Mouse (Mus musculus) neural tube, embryonic 14.5 days (tissue): ENCODE data around the gene Thrb. TPM values are rescaled to one million over a fixed set of nuclear protein-coding genes. Genes with fewer than 3 reads are reported as not detected.

ENCODE experiments used
- ATAC-seq: fragments of 200-750 bp; cut with Nextera tagmentation; 2 replicates; pipeline ENCODE4 v1.8.0; 2017; ENCODE audit warnings: low read depth, mild to moderate bottlenecking, moderate TSS enrichment, moderate library complexity
- H3K27ac ChIP-seq: fragments of 300-500 bp; sonication (generic); 2 replicates; pipeline ENCODE4 v1.5.1; 2014; ENCODE audit warnings: low read depth, mild to moderate bottlenecking, control low read depth, low read length, moderate library complexity, mixed read lengths
- H3K27me3 ChIP-seq: fragments of 300-500 bp; sonication (generic); 2 replicates; pipeline ENCODE4 v1.6.1; 2014; ENCODE audit warnings: low read length; ENCODE audit not compliant: control insufficient read depth, insufficient read depth
- H3K36me3 ChIP-seq: fragments of 300-500 bp; sonication (generic); 2 replicates; pipeline ENCODE4 v1.6.1; 2014; ENCODE audit warnings: low read length, mixed read lengths; ENCODE audit not compliant: control insufficient read depth, insufficient read depth
- H3K4me1 ChIP-seq: fragments of 300-500 bp; sonication (generic); 2 replicates; pipeline ENCODE4 v1.6.1; 2014; ENCODE audit warnings: low read length; ENCODE audit not compliant: control insufficient read depth, insufficient read depth
- H3K4me2 ChIP-seq: fragments of 300-500 bp; sonication (generic); 2 replicates; pipeline ENCODE4 v1.6.1; 2014; ENCODE audit warnings: mild to moderate bottlenecking, low read depth, low read length, control low read depth
- H3K4me3 ChIP-seq: fragments of 300-500 bp; sonication (generic); 2 replicates; pipeline ENCODE4 v1.5.1; 2014; ENCODE audit warnings: low read depth, low read length, control low read depth, mixed read lengths
- H3K9ac ChIP-seq: fragments of 300-500 bp; sonication (generic); replicated peaks from 2 replicates; pipeline ENCODE4 v1.6.1; 2014; ENCODE audit warnings: low read depth, mild to moderate bottlenecking, control low read depth, low read length, mixed read lengths
- H3K9me3 ChIP-seq: fragments of 300-500 bp; sonication (generic); 2 replicates; pipeline ENCODE4 v1.6.1; 2016; ENCODE audit warnings: low read length; ENCODE audit not compliant: control insufficient read depth
- WGBS: fragments of 180-500 bp; shearing (Covaris S2); extraction: QIAGEN DNeasy Blood & Tissue Kit; methylation state at CpG from one replicate; pipeline ENCODE4 v1.1.7; 2014; 5-methylcytosine and 5-hydroxymethylcytosine counted together
- polyA plus RNA-seq: library from polyadenylated mRNA; unstranded; fragments of >200 nt; fragmentation: Nextera tagmentation; extraction: Ambion mirVana; gene quantifications from 2 replicates; pipeline ENCODE4 v1.2.1, GENCODE M21; 2014

Thrb gene
- polyA plus RNA-seq, 1 experiment from 2014 or later = 1.7 TPM

DNA sequence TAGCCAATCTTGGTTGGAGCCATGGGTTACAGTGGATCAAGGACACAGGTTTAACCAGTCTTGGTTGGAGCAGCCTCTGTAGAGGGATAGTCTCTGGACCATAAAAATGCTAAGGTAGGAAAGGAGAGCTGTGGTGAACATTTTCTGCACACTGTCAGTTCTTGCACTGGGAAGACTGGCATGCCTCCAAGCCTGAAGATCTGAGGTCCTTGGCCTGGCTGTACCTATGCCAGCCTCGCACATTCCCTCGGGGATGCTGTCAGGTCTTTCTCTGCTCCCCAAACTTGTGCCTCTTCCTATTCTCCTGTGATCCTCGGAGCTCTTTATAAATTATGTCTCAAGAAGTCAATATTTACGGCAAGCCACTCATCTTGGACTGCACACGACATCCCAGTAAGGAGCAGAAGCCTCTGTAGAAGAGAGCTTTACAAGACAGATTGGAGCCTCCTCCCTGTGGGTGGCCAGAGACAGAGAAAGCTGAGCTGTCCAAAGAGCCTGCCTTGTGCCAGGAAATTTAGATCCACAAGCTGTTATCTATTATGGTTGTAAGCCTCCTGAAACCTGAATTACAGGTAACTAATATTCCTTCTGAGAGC is 199.8 kb downstream of the Thrb start:
- Histone ChIP-seq H3K27ac (no peak overlapping the region), H3K4me3 (no peak overlapping the region), H3K27me3 (no peaks in the 10 kb centered on the region), H3K9ac (no peak overlapping the region), H3K4me2 (no peak overlapping the region), H3K4me1 (no peaks in the 10 kb centered on the region), H3K36me3 (no peaks in the 10 kb centered on the region), H3K9me3 (no peaks in the 10 kb centered on the region)
- no peak for ATAC-seq
- WGBS = 76% methylated on average over 5 of the region's 5 CpGs

DNA sequence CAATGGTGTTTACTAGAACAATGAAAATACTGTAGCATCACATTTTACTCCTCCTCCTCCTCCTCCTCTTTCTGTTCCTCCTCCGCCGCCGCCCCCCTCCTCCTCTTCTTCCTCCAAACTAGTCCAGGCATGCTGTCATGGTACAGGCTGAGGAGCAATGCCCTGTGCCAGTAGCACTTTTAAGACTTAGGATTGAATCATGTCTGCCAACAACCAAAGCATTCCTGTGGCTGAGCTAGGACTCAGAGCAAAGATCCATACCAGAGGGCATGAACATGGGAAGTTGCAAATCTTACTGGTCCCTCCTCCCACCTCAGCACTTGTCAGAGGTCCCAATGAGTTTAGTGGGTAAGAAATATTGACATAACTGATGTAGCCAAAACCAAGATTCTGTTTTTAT is 202.6 kb downstream of the Thrb start:
- 94% methylated on average over 3 of the region's 3 CpGs for WGBS
- no peak overlapping the region for H3K27ac ChIP-seq
- H3K4me3 ChIP-seq = no peak overlapping the region
- no peak overlapping the region for H3K4me2 ChIP-seq
- no peaks in the 10 kb centered on the region for H3K9me3 ChIP-seq
- no peaks in the 10 kb centered on the region for H3K36me3 ChIP-seq
- no peaks in the 10 kb centered on the region for H3K4me1 ChIP-seq
- ATAC-seq = no peak
- no peaks in the 10 kb centered on the region for H3K27me3 ChIP-seq
- no peak overlapping the region for H3K9ac ChIP-seq

- Histone ChIP-seq H3K27ac (no peak overlapping the region), H3K9ac (no peak overlapping the region), H3K36me3 (no peaks in the 10 kb centered on the region), H3K4me2 (no peak overlapping the region), H3K27me3 (no peaks in the 10 kb centered on the region), H3K4me1 (no peaks in the 10 kb centered on the region), H3K9me3 (no peaks in the 10 kb centered on the region), H3K4me3 (no peak overlapping the region)
- ATAC-seq = no peak
- 74% methylated on average over 6 of the region's 6 CpGs for WGBS
Measured at GRCm38 (mm10) chr14:17863701-17864320, 203.8 kb downstream of the Thrb start.

- WGBS = 92% methylated on average over 6 of the region's 6 CpGs
- Histone ChIP-seq H3K4me3 (no peak overlapping the region), H3K9me3 (no peaks in the 10 kb centered on the region), H3K27ac (no peak overlapping the region), H3K36me3 (no peaks in the 10 kb centered on the region), H3K4me1 (no peaks in the 10 kb centered on the region), H3K9ac (no peak overlapping the region), H3K27me3 (no peaks in the 10 kb centered on the region), H3K4me2 (no peak overlapping the region)
- no peak for ATAC-seq
Measured at GRCm38 (mm10) chr14:17868326-17868725, 208.3 kb downstream of the Thrb start.

- H3K36me3 ChIP-seq = no peaks in the 10 kb centered on the region
- H3K4me1 ChIP-seq = no peaks in the 10 kb centered on the region
- 78% methylated on average over 2 of the region's 2 CpGs for WGBS
- no peak overlapping the region for H3K4me3 ChIP-seq
- H3K27ac ChIP-seq = no peak overlapping the region
- no peak for ATAC-seq
- H3K9ac ChIP-seq = no peak overlapping the region
- H3K27me3 ChIP-seq = no peaks in the 10 kb centered on the region
- H3K4me2 ChIP-seq = no peak overlapping the region
- no peaks in the 10 kb centered on the region for H3K9me3 ChIP-seq
Measured at GRCm38 (mm10) chr14:17875946-17876345, 215.9 kb downstream of the Thrb start.

- no peak overlapping the region for H3K4me2 ChIP-seq
- no peaks in the 10 kb centered on the region for H3K4me1 ChIP-seq
- H3K4me3 ChIP-seq = no peak overlapping the region
- no peaks in the 10 kb centered on the region for H3K36me3 ChIP-seq
- H3K9ac ChIP-seq = no peak overlapping the region
- no peaks in the 10 kb centered on the region for H3K9me3 ChIP-seq
- no peak overlapping the region for H3K27ac ChIP-seq
- WGBS = 94% methylated on average over 5 of the region's 5 CpGs
- ATAC-seq = no peak
- H3K27me3 ChIP-seq = no peaks in the 10 kb centered on the region
Measured at GRCm38 (mm10) chr14:17879446-17879845, 219.4 kb downstream of the Thrb start.

GRCm38 (mm10) chr14:17884884-17885283 is 224.8 kb downstream of the Thrb start:
- H3K4me1 ChIP-seq = no peaks in the 10 kb centered on the region
- H3K4me2 ChIP-seq = no peak overlapping the region
- no peak overlapping the region for H3K4me3 ChIP-seq
- H3K9me3 ChIP-seq = no peaks in the 10 kb centered on the region
- no peaks in the 10 kb centered on the region for H3K27me3 ChIP-seq
- ATAC-seq = no peak
- H3K27ac ChIP-seq = no peak overlapping the region
- H3K9ac ChIP-seq = no peak overlapping the region
- WGBS = 74% methylated on average over 13 of the region's 13 CpGs
- no peaks in the 10 kb centered on the region for H3K36me3 ChIP-seq

DNA sequence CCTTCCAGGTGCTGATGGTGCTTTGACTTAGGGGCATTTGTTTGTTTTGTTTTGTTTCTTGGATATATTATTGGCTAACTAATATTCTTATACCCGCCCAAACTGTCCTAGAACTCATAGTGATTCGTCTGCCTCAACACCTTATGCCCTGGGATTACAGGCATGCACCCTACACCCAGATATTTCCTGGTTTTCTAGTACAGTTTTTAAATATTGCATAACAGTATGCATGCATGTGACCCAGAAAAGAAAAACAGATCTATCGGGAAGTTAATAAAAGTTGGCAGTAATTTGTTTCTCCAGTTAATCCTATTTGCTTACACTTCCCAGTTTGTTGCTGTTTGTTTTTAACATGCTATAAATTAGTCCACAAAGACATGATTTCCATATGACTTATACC is 225.3 kb downstream of the Thrb start:
- no peak for ATAC-seq
- H3K27ac ChIP-seq = no peak overlapping the region
- H3K4me2 ChIP-seq = no peak overlapping the region
- 92% methylated on average over 3 of the region's 3 CpGs for WGBS
- no peaks in the 10 kb centered on the region for H3K9me3 ChIP-seq
- no peaks in the 10 kb centered on the region for H3K27me3 ChIP-seq
- no peak overlapping the region for H3K4me3 ChIP-seq
- no peaks in the 10 kb centered on the region for H3K4me1 ChIP-seq
- H3K36me3 ChIP-seq = no peaks in the 10 kb centered on the region
- no peak overlapping the region for H3K9ac ChIP-seq

GRCm38 (mm10) chr14:17894791-17895190 is 234.7 kb downstream of the Thrb start:
- 95% methylated on average over 1 of the region's 1 CpGs for WGBS
- H3K4me3 ChIP-seq = no peak overlapping the region
- H3K27me3 ChIP-seq = no peaks in the 10 kb centered on the region
- no peak overlapping the region for H3K4me2 ChIP-seq
- H3K36me3 ChIP-seq = no peaks in the 10 kb centered on the region
- no peak overlapping the region for H3K9ac ChIP-seq
- H3K27ac ChIP-seq = no peak overlapping the region
- no peak for ATAC-seq
- H3K9me3 ChIP-seq = no peaks in the 10 kb centered on the region
- H3K4me1 ChIP-seq = no peaks in the 10 kb centered on the region
